Mouse (Mus musculus) cerebellum, postnatal 25 days (tissue): ENCODE results near the gene Lyzl6.

Experiments used
- DNase-seq, 2 experiments: peaks; one replicate each; pipeline ENCODE4 v3.0.0; 2021; ENCODE audit warnings: mixed read lengths in 2 of 2

The Lyzl6 gene

DNA sequence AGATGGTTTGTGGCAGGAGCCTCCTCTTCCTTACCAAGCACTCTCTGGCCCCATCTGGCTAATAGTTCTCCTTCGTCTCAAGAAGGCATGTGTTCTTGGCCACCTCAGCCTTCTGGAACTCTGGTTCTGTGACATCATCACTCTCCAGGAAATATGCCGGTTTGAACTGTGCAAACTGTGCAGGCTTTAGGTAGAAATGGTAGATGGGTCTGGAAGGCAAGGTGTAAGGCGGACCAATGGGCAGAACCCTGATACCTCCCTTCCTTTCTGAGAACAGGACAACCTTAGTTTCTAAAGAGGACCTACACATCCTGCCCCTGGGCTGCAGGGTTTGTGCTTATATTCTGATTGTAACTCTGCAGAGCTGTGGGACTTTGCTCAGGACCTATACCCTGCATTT, at the start of gene Lyzl6:
TSS of gene Lyzl6 (minus strand) at position 101 of the 400 bp plus-strand sequence.
- no peak for DNase-seq

DNA sequence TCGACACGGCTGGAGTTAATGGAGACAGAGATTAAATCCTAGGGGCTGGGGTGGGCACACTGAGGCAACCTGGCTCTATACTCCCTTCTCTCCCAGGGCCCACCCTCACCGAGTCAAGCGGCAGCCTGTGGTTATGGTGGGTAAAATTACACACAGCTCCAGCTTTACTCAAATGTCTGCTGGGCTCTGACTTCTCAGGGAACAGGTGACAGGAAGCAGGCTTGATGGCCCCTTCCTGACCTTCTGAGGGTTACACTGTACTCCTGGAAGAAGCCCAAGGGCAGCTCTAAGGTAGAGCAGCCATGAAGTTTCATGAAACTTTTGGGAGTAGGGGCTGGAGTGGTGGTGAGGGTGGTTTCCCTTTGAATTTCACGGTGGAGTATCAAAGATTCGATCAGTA, 48.0 kb upstream of the Lyzl6 start:
- no peak for DNase-seq

DNA sequence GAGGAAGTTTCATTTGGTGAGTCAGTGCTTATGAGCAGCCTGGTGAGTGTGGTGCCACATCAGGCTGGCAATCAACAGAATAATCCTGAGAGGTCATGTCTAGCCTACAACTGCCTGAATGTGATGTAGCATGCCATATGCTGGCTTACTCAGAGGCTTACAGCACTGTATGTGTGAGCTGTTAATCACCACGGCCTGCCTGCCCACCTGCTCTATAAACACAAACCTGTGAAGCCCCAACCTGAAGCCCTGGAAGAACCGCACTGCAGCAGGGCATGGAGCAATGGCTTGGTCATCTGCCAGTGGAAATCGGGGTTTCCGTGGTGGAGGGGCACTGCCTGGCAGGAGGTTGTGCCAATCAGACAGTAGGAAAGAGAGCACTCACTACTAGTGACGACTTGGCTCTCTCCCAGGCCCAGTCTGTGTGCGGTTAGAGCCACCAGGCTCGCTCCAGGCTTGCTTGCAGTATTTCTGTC, 46.6 kb upstream of the Lyzl6 start:
- DNase-seq: peak in 1 of 2 experiments; percentile 53

DNA sequence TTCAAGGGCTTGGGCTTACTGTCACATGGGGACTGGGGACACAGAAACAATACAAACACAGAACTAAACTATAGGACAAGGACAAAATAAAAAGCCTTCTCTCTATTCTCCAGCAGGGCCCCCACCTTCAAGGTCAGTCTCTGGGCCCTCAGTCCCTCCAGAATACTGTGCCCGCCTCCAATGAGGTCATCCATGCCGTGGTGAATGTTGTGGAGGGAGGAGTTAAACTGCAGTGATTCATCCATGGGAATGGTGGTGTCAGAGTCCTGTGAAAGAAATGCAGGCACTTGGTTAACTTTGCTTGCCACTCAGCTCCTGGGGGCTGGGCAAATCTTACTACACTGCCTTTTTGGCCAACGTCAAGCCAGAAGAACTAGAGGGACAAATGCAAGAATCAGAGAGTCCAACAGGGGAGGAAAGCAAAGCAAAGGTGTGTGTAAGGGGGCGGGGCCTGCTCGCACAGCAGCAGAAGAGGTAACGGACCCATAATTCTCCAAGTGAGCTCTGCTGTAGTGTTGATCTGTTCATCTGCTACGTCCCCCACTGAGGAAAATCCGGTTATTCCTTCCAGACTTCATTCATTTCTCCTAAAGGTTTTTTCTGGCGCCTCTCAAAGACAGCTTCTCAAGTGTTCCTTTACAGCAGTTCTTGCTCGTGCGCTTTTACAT, 45.1 kb upstream of the Lyzl6 start:
- DNase-seq: no peak

DNA sequence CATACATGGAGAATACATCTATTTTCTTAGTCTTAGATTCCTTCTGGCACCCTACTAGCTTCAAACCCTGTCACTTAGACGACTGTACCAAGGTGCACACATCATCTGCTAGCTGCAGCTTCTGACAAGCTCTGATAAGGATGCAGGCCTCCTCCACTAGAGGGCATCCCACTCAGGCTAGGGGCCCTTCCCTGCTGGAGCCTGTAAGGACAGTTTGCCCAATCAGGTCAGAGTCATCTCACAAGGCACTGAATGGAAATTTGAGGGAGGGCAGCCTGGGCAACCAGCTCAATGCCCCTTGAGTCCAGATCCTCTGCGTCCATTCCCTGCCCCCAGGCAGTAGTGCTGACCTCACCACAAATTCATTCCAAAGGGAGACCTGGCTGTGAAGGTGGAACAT, 38.4 kb upstream of the Lyzl6 start:
- peak; percentile 57 to 71 for DNase-seq

DNA sequence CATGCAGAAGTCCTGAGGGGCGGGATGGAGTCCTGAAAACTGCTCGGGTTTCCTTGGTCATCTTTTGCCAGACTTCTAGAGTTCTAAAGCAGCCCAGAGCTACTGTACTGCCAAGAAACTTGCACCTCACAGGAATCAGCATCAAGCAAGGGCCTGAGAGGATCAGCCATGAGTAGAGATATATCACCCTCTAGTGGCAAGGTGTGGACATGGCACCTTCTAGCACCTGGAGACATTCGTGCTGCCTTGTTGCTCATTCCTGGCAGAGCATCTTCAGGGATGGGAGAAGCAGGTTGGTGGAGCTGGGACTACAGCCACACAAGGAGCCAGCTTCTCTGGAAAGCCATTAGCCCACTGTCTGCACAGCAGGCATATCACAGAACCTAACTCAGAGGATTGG, 36.9 kb upstream of the Lyzl6 start:
- DNase-seq: peak; percentile 71 to 84

DNA sequence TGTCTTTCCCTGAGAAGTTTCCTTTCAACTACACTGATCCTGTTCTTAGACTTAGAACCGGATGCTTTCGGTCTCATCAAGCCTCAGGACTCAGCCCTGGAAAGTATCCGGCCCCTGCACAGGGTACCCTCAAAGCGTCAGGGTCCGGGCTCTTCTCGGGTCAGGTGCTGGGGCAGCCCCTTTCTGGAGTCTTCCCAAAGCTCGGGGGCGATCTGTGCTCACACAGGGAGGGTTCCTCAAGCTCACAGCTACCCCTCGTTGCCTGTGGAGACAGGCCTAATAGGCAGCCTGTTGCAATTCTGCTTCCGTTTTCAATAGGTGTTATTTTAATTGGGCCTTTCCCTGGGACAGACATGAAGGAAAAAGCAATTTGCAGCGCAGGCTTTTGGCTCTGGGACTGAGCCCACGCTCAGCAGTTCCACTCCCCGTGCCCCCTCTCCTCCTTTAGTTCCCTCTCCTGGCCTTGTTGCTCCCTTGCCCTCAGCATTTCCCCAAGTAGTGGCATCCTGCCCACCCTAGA, 28.3 kb upstream of the Lyzl6 start:
- no peak for DNase-seq

DNA sequence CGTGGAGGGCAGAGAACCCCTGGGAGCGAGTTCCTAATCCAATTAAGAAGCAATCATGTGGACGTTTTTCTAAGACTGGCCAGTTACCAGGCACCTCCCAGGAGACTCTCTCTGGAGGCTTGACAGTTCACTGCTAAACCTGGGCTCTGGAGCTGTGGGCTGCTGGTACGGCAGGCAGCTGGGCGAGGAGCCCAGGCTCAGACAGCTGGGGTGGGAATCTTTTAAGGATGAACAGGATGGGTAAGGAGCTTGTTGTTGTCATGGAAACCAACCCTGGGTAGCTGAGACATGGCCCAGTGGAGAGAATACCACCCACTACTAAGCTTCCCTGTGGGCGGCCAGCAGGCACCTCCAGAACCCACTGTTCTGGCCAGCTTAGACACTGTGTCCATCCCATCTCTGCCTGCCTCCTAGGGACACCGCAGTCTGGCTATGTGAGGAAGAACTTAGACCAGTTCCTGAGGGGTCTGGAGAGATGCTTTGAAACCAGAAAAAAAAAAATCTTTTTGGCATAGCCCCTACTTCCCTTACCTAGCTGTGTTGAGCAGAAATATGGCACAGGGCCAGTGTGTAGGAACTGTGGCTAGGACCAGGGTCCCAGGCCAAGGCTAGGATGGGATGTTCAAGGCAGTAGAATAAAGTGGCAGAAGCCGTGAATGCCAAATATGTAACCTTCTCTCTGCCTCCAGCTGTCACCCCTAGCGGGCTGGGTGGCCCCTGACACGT, 27.7 kb upstream of the Lyzl6 start:
- peak; percentile 37 to 44 for DNase-seq

DNA sequence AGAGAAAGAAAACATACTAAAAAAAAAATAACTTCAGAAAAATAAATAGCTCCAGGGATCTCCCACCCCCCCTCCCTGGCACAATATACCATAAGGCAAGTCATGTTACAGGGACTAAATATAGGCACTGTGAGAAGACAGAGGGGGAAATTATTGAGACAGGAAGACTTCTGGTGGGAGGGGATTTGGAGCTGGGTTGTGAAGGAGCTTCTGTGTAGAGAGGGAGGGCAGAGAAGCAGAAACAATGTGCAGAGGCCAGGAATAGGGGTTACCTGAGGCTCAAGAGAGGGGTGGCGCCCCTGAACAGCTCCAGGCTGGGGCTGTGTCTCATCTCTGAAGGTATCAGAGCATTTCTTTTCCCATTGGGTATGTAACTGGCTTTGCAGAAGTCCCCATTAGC, 27.0 kb upstream of the Lyzl6 start:
- DNase-seq: no peak

DNA sequence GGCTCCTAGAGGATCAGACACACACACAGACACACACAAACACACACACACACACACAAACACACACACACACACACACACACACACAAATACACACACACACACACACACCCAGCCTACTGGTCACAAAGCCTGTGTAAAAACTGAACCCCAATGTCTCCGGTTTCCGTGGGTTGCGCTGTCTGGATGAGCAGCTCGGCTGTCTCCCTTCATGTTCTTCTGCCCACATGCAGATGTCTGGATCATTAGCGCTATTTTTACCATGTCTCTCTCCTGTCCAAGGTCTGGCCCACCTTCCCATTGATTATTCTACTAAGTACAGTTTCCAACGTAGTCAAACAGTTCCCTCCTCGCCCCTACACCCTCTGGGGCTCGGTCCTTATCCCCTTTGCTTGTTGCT, 24.4 kb upstream of the Lyzl6 start:
- DNase-seq: no peak

DNA sequence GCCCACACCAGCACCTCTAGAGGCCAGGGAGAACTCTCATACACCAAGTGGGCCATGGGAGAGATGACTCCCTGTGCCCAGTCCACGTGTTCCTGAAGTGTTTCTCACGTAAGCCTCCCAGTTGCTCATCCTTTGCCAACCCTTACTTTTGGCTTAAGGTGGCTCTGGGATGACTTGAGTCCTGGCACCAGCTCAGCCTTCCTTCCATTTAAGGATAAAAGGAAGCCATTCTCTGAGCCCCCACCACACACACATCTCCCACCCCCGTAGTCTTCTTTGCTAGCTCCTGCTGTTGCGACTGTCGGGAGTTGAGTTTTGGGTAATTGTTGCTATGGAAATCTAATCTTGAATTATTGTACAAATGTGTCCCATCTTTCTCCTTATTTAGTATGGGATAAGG, 23.9 kb upstream of the Lyzl6 start:
- no peak for DNase-seq

DNA sequence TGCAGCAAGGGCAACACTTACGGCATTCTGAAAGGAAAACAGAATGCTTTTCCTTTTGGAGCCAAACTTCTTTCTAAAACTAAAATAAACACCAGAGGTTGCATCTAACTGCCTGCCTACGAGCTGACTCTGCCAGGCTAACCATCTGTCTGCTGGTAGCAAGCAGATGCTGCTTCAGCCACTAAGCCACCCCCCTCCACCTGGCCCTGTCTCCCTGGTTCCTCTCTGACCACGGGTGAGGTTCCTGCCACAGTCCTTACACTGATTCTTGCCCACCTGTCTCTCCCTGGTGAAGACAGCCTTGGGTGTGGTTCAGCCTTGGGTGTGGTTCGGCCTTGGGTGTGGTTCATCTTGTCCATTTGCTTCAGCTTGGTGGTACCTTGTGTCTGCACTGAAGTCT, 23.2 kb upstream of the Lyzl6 start:
- peak in 1 of 2 experiments; percentile 33 for DNase-seq

DNA sequence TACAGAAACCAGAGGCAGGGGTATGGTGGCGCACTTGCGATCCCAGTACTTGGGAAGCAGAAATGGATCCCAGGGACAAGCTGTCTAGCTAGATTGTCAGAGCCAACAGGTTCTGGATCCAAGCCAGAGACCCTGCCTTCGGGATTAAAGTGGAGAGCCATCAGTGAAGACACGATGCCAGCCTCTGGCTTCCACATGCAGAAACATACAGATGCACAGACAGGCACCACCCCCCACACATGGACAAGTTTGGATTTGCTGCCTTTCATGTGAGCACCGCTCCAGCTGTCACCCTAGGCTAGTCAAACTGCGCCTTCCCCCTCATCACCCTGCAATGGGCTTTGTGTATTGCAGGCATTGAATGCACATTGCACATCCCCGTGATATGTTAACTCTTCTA, 19.5 kb upstream of the Lyzl6 start:
- no peak for DNase-seq

DNA sequence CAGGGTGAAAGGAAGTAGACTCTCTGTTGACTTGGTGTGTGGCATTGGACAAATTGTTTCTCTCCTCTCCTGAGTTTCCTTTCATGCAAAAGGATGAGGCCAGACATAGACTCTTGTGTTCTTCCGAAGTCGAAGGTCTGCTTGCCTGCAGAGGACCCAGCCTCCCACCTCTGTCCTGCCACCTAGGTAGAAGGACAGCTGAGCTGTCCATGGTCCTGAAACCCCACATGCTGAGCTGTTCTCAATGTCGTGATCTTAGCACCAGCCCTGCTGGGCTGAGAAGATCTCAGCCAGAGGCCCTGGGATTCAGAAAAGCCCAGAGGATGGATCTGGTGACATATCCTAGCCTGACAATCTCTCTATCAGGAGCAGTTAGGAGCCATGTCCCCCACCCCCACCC, 17.8 kb upstream of the Lyzl6 start:
- no peak for DNase-seq

DNA sequence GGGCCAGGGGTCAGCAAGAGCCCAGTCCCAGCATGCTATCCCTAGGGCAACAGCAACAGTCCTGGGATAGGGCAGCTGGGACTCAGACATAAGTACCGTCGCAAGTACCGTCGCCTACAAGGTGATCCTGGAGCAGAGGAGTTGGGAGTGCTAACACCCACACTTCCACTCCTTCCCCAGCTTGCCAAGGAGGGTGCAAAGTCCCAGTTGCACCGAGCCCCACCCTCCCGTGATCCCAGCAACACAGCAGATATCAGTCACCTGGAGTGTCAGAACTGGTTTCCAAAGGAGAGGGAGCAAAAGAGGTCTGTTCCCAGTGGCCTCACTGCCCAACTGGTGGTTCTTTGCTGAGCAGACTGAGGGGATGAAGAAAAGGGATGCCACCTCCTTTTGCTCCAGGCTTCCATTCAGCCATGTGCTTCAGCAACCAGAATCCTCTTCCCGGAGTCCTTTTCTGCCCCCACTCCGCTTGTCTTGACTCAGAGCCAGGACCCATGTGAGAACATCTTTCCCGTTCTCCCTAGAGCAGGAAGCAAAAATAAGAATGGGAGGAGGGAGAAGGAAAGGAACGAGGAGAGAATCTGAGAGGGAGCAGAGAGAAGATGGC, 14.8 kb upstream of the Lyzl6 start:
- DNase-seq: no peak

DNA sequence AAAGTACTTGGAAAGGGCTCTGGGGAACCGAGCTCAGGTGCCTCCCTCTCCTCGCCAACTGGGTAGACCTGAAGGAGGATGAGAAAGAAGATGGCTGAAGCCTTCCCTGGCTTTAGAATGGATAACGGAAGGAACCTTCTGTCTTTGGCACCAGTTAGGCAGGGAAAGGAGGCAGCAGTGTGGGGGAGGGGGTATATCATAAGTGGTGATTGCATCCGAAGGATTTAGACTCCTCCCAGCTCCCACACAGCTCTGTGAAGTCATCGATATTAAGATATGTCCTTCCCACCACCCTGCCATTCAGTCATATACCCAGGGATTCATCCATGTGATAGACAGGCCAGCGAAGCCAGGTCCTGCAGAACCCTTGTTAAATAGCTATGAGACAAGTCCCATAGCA, 12.7 kb upstream of the Lyzl6 start:
- DNase-seq: no peak

DNA sequence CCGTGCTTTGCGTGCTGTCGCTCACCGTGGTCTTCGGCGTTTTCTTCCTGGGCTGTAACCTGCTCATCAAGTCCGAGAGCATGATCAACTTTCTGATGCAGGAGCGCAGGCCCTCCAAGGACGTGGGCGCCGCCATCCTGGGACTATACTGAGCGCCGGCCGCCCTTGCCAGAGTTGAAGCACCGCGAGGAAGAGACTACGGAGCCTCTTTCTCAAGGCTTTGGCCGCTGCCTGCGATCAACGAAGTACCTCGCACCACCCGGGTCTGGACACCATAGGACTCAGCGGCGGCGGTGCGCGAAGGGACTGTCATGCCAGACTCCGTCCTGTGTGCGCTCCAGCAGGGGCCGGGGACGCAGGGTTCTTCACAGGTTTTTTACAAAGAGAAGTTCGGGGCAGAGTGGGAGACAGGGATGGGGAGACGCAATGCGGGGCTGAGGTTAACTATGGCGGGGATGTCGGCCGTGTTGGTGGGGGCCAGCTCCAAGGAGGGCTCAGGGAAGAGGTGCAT, 11.3 kb upstream of the Lyzl6 start:
- DNase-seq: peak in 1 of 2 experiments; percentile 28

DNA sequence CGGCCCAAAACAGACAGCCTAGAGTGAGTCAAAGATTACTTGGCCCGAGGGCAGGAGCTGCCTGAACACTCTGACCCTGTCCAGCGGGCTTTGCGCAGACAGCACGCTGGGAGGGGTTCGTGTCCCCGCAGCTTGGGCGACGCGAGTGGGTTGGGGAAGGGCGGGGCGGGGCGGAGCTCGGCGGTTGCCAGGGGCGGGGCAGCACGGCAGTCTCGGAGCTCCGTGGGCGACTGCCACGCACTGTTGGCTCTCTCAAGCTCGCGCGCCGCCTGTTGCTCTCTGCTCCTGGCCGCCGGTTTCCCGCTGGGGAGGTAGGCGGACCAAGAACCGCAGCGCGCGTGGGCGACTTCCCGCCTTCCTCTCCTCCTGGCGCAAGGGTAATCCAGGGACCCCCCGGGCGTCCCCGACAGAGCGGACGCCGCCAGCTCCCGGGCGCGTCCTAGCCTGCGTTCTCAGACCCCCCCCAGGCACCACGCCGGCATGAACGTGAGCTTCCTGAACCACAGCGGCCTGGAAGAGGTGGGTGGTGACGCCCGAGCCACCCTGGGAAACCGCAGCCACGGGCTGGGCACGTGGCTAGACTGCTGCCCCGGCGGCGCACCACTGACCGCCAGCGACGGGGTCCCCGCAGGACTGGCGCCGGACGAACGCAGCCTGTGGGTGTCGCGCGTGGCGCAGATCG, 10.8 kb upstream of the Lyzl6 start, which contains the start of gene Rprml:
TSS of gene Rprml (plus strand) at position 270 of the 682 bp plus-strand sequence.
- DNase-seq: peak; percentile 30 to 51

DNA sequence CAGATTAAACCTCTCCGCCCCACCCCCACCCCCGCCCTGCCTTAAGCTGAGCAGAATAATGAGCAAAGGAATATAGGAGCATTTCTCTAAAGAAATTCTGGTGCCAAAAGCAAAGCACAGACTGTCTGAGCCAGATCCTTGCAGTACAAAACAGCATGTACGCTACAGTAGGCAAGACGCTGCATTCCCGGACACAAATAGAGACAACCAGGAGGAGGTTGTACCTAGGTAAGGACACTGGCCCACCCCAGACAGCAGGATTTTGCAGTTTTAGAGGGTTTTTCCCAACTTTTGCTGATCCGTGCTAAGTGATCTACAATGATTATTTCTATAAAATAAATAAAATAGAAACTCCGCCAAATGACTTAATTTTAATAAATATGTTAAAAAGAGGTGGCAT, 10.0 kb upstream of the Lyzl6 start:
- no peak for DNase-seq

DNA sequence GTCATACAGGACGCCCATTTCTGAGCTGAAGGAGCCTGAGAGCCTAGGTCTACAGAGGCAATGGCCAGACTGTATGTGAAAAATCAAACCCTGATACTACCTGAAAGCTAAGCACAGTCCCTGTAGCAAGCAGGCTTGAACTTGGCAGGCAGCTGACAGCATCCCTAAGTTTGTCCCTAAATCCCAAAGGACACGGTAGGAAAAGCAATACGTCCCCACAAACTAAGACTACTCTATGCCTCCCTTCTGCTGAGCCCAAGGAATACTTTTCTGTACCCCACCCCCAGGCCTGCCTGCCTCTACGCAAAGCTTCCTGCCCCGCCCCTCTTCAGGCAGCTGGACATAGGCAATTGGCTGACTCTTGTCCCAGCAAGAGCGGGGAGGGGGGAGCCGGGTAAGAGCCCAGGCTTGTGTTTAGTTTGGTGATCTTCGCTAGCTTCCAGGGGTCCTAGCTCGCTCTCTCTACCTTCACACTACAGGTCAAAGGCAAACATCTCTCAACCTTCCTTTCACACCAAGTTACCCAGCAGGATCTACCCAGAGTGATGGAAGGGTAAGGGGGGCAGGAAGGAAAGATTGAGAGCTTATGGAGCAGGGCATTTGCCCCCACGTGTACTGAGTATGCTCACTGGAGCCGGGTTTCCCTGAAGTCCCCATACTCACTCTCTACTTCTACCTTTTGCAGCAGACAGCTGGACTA, 9.4 kb upstream of the Lyzl6 start:
- no peak for DNase-seq

DNA sequence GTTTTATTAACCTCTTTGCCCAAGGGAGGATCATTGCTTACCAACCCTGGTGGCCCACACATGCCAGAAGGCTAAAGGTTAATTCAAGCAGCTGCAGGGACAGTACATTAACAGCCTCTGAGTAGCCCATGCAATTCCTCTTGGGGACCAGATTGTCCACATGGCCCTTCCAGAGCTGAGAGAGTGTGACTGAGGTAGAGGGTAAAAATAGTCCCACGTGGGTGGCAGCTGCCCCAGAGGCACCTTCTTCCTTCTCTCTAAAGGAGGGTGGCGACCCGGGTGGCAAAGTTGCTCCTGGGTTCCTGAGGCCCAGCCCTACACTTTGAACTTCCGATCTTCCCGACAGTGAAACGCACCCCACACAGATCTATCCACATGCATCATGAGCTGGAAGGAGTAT, 7.6 kb upstream of the Lyzl6 start:
- no peak for DNase-seq

DNA sequence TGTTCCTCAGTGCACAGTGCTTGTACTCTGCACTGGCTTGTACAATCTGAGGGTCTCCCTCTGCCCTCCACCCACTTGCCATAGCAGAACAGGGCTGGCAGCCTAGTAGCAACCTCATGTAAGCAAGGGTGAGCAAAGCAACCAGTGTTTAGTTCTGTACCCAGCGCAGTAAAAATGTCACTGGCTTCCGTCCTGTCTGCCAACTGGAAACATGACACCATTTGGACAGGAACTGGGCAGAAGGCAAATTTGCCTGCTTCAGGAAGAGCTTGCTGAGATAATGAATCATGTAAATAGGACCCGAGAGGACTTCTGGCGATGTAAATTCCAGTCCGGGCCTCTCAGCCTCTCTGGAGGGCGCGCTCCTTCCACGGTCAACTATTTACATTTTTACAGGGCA, 7.0 kb upstream of the Lyzl6 start:
- DNase-seq: peak; percentile 41 to 58
